Mouse (Mus musculus) liver, embryonic 11.5 days (tissue): ENCODE data around the gene Gm49601. TPM values are rescaled to one million over a fixed set of nuclear protein-coding genes. Genes with fewer than 3 reads are reported as not detected.

Experiments
- ATAC-seq: fragments of 200-750 bp; cut with Nextera tagmentation; replicated peaks from 2 replicates; pipeline ENCODE4 v1.8.0; 2017; ENCODE audit warnings: moderate number of reproducible peaks, mild to moderate bottlenecking, moderate TSS enrichment, moderate library complexity; ENCODE audit not compliant: low FRiP score
- DNase-seq: peaks from one replicate; pipeline ENCODE4 v3.0.0-alpha.2; 2017; ENCODE audit warnings: low spot score
- H3K27ac ChIP-seq: fragments of 300-500 bp; sonication (generic); 2 replicates; pipeline ENCODE4 v1.5.1; 2014; ENCODE audit warnings: mild to moderate bottlenecking, low read depth, low read length, control low read depth
- H3K27me3 ChIP-seq: fragments of 300-500 bp; sonication (generic); replicated peaks from 2 replicates; pipeline ENCODE4 v1.6.1; 2014; ENCODE audit warnings: low read length, mixed read lengths; ENCODE audit not compliant: control insufficient read depth, insufficient read depth
- H3K36me3 ChIP-seq: fragments of 300-500 bp; sonication (generic); 2 replicates; pipeline ENCODE4 v1.6.1; 2014; ENCODE audit warnings: mild to moderate bottlenecking, low read length, moderate library complexity, mixed read lengths; ENCODE audit not compliant: control insufficient read depth, insufficient read depth
- H3K4me1 ChIP-seq: fragments of 300-500 bp; sonication (generic); replicated peaks from 2 replicates; pipeline ENCODE4 v1.6.1; 2014; ENCODE audit warnings: low read length, mixed read lengths; ENCODE audit not compliant: control insufficient read depth, insufficient read depth
- H3K4me2 ChIP-seq: fragments of 300-500 bp; sonication (generic); 2 replicates; pipeline ENCODE4 v1.6.1; 2014; ENCODE audit warnings: mild to moderate bottlenecking, control low read depth, moderate library complexity
- H3K4me3 ChIP-seq: fragments of 300-500 bp; sonication (generic); 2 replicates; pipeline ENCODE4 v1.5.1; 2014; ENCODE audit warnings: low read depth, low read length, control low read depth
- H3K9ac ChIP-seq: fragments of 300-500 bp; sonication (generic); 2 replicates; pipeline ENCODE4 v1.6.1; 2014; ENCODE audit warnings: low read depth, low read length, control low read depth
- H3K9me3 ChIP-seq: fragments of 300-500 bp; sonication (generic); 2 replicates; pipeline ENCODE4 v1.6.1; 2016; ENCODE audit warnings: low read length, inconsistent platforms, mixed read lengths; ENCODE audit not compliant: control insufficient read depth
- WGBS: fragments of 180-500 bp; shearing (Covaris S2); extraction: QIAGEN DNeasy Blood & Tissue Kit; methylation state at CpG from one replicate; pipeline ENCODE4 v1.1.7; 2014; 5-methylcytosine and 5-hydroxymethylcytosine counted together
- polyA plus RNA-seq: library from polyadenylated mRNA; unstranded; fragments of >200 nt; fragmentation: Nextera tagmentation; extraction: Ambion mirVana; gene quantifications from 2 replicates; pipeline ENCODE4 v1.2.1, GENCODE M21; 2014

The Gm49601 gene
- polyA plus RNA-seq, 1 experiment from 2014 or later: not detected

- Histone ChIP-seq H3K4me2 (no peak overlapping the region), H3K27ac (no peak overlapping the region), H3K4me3 (no peak overlapping the region), H3K9ac (no peak overlapping the region), H3K36me3 (no peaks in the 10 kb centered on the region), H3K27me3 (peaks cover 46% of the 10 kb centered on the region), H3K4me1 (no peaks in the 10 kb centered on the region; the same call in none of the 2 replicates), H3K9me3 (no peaks in the 10 kb centered on the region)
- ATAC-seq (no peak), DNase-seq (no peak)
- WGBS: 44% methylated on average over 3 of the region's 3 CpGs
These were observed 49.2 kb downstream of the Gm49601 start for GRCm38 (mm10) chr16:18577071-18577470.

- Histone ChIP-seq H3K4me2 (no peak overlapping the region), H3K4me1 (no peaks in the 10 kb centered on the region), H3K9me3 (no peaks in the 10 kb centered on the region), H3K9ac (no peak overlapping the region), H3K36me3 (no peaks in the 10 kb centered on the region), H3K27ac (no peak overlapping the region), H3K27me3 (peaks cover 18% of the 10 kb centered on the region), H3K4me3 (no peak overlapping the region)
- no peak for DNase-seq
- no peak for ATAC-seq
- 63% methylated on average over 8 of the region's 8 CpGs for WGBS
These were observed 52.0 kb downstream of the Gm49601 start for GRCm38 (mm10) chr16:18574196-18574595.

Other genes starting within 250 kb of the Gm49601 start
- gene Txnrd2, start 200.0 kb downstream of the Gm49601 start, polyA plus RNA-seq: 83.7 and 91.8 TPM in 2 replicates
- 140 and 141 TPM in 2 replicates for gene Comt, start 199.6 kb downstream of the Gm49601 start, polyA plus RNA-seq
- 17.8 and 18.4 TPM in 2 replicates for gene Gnb1l, start 127.7 kb downstream of the Gm49601 start, polyA plus RNA-seq
- gene Rtl10, start 127.5 kb downstream of the Gm49601 start, polyA plus RNA-seq: 1.9 and 2.1 TPM in 2 replicates
- gene Tbx1, start 35.8 kb downstream of the Gm49601 start, polyA plus RNA-seq: 0.17 and 0.43 TPM in 2 replicates
- 42.4 and 46.3 TPM in 2 replicates for gene Gp1bb, start 4.0 kb downstream of the Gm49601 start, polyA plus RNA-seq
- 6.0 and 6.2 TPM in 2 replicates for gene Sept5, start 3.5 kb upstream of the Gm49601 start, polyA plus RNA-seq
- 18.5 and 18.8 TPM in 2 replicates for gene Cldn5, start 150.4 kb upstream of the Gm49601 start, polyA plus RNA-seq
- gene Ufd1, start 185.4 kb upstream of the Gm49601 start, polyA plus RNA-seq: 69.1 and 71.1 TPM in 2 replicates
- gene Cdc45, start 185.6 kb upstream of the Gm49601 start, polyA plus RNA-seq: 66.7 and 76.8 TPM in 2 replicates
- 41.9 and 51.5 TPM in 2 replicates for gene 2510002D24Rik, start 210.2 kb upstream of the Gm49601 start, polyA plus RNA-seq
- 0.11 TPM in 1 of 2 replicates, not detected in the other for gene Gm28539, start 210.2 kb upstream of the Gm49601 start, polyA plus RNA-seq